Mouse (Mus musculus): ENCODE results near the gene Cryz. TPM values are rescaled to one million over a fixed set of nuclear protein-coding genes. Genes with fewer than 3 reads are reported as not detected.
"Not testable (repeated sequence)": the region's sequence is repeated elsewhere in the genome, so short reads cannot be mapped to it uniquely, and the experiment has no call there.

Gene Cryz
- polyA plus RNA-seq, 1 experiment from 2014 or later: 15.2 TPM

GRCm38 (mm10) chr3:154628284-154628683 is 31.8 kb downstream of the Cryz start:
- Histone ChIP-seq H3K27ac (no peak overlapping the region), H3K9me3 (no peaks in the 10 kb centered on the region), H3K4me1 (no peaks in the 10 kb centered on the region), H3K36me3 (no peaks in the 10 kb centered on the region), H3K27me3 (ENCODE audit: insufficient read depth, poor library complexity, severe bottlenecking) (no peaks in the 10 kb centered on the region), H3K4me3 (no peak overlapping the region)
- DNase-seq (ENCODE audit: low spot score): no peak

GRCm38 (mm10) chr3:154631281-154631680 is 34.8 kb downstream of the Cryz start:
- not testable (repeated sequence) for H3K9me3 ChIP-seq; H3K27ac ChIP-seq; H3K27me3 ChIP-seq (ENCODE audit: insufficient read depth, poor library complexity, severe bottlenecking); H3K4me1 ChIP-seq; H3K4me3 ChIP-seq; H3K36me3 ChIP-seq; DNase-seq (ENCODE audit: low spot score)
- WGBS: 78% methylated on average over 2 of the region's 2 CpGs

DNA sequence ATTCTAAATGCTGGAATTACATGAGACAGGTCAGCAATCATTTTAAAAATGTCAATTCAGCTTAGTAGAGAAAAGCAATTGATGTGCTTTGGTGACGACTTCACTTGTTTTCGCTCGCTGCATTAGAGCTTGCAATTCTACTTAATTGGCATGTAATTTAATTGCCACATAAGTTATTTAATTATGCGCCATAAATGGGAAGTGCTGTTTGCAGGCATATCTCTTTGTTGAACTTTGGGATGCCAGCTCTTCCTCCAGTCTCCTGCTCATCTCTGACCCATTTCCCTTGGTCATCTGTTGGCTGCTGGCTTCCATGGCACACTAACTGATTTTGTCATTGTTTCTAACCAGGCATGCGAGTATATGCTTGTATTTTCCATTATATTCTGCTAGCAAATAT is 36.6 kb downstream of the Cryz start:
- H3K27me3 ChIP-seq (ENCODE audit: insufficient read depth, poor library complexity, severe bottlenecking): no peaks in the 10 kb centered on the region
- WGBS: 84% methylated on average over 5 of the region's 5 CpGs
- no peak overlapping the region for H3K4me3 ChIP-seq
- no peaks in the 10 kb centered on the region for H3K4me1 ChIP-seq
- DNase-seq (ENCODE audit: low spot score): no peak
- no peak overlapping the region for H3K27ac ChIP-seq
- no peaks in the 10 kb centered on the region for H3K9me3 ChIP-seq
- H3K36me3 ChIP-seq: no peaks in the 10 kb centered on the region

DNA sequence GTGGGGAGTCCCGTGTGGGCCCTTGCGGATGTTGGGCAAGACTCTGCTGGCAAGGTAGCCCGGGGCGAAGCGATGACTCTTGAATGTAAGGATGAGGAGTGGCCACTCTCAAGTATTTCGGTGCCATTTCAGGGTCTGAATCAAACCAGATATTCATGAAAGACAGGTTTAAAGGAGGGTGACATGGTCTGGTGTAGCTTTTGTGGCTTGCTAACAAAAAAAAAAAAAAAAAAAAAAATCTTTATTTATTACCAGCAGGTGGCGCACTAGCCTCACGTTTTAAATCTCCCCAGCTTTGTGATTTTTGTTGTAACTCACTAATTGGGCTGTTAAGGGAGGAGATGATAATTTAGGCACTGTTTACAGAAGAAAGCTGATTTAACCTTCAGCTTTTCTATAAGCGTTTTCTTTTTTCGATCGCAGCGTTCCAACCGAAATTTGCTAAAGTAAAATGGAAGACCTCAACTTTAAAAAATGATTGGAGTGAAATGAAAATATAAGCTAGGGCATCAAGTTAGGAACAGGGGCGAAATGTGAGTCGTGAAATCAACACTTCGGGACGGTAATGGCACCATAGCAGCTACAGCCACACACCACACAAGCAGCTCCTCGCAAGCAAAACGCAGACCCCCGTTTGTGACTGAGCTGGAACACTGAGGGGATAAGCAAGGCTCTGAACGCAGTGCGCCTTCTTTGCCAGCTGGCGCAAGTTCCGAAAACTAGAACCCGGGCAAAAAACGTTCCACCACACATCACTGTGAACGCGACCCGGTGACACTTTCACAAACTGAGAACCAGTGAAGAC is 50.3 kb downstream of the Cryz start:
- Histone ChIP-seq H3K27me3 (ENCODE audit: insufficient read depth, poor library complexity, severe bottlenecking) (peaks cover 29% of the 10 kb centered on the region), H3K4me1 (no peaks in the 10 kb centered on the region), H3K4me3 (peak overlapping the region; percentile 28; the same call in 1 of the 2 replicates), H3K27ac (no peak overlapping the region), H3K36me3 (no peaks in the 10 kb centered on the region), H3K9me3 (no peaks in the 10 kb centered on the region)
- 55% methylated on average over 29 of the region's 29 CpGs for WGBS
- DNase-seq (ENCODE audit: low spot score): no peak

GRCm38 (mm10) chr3:154647443-154647780 is 50.9 kb downstream of the Cryz start:
- Histone ChIP-seq H3K27me3 (ENCODE audit: insufficient read depth, poor library complexity, severe bottlenecking) (peaks cover 34% of the 10 kb centered on the region), H3K4me1 (no peaks in the 10 kb centered on the region), H3K27ac (no peak overlapping the region), H3K4me3 (peak overlapping the region; percentile 28; the same call in 1 of the 2 replicates), H3K9me3 (no peaks in the 10 kb centered on the region), H3K36me3 (no peaks in the 10 kb centered on the region)
- no peak for DNase-seq (ENCODE audit: low spot score)
- 60% methylated on average over 7 of the region's 7 CpGs for WGBS

DNA sequence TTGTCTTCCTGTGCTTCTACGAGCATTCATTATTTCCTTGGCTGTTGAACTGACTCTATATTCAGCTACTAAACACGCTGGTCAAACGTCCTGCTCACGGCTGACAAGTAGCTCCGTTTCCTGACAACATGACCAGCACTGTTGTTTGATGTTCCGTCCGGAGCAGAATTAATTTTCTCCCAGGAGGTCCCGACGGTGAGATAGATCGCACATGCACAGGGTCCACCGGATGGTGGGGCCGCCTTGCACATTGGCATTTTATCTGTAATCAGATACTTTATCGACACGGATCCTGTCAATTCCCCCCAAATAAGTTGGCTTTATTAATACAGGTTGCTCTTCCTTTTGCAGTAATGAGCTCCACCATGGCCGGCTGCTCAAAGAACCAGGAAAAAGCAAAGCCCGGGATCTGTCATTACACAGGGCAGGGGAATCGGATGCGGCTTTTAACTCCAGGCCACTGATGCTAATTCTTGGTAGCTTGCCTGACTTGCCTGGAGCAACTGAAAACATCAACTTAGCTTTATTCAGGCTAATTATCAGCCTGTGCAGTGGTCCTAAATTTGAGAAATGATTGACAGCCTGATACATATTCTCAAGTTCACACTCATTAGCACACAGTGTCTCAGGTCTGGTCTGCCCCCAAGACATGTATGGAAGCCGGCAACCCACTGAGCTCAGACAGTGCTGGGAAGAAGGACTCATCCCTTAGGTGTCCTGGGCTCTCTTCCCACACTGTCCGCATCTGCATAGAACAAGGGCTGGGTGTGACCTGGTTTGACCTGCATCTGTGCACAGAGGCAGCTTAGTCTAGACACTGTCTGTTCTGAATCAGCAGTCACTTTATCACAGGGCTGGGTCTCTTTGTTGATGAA is 53.1 kb downstream of the Cryz start:
- Histone ChIP-seq H3K36me3 (no peaks in the 10 kb centered on the region), H3K4me1 (peaks cover 4% of the 10 kb centered on the region; the same call in 1 of the 2 replicates), H3K4me3 (no peak overlapping the region), H3K27me3 (ENCODE audit: insufficient read depth, poor library complexity, severe bottlenecking) (peaks cover 50% of the 10 kb centered on the region), H3K27ac (no peak overlapping the region), H3K9me3 (no peaks in the 10 kb centered on the region)
- 77% methylated on average over 20 of the region's 20 CpGs for WGBS
- DNase-seq (ENCODE audit: low spot score): no peak

DNA sequence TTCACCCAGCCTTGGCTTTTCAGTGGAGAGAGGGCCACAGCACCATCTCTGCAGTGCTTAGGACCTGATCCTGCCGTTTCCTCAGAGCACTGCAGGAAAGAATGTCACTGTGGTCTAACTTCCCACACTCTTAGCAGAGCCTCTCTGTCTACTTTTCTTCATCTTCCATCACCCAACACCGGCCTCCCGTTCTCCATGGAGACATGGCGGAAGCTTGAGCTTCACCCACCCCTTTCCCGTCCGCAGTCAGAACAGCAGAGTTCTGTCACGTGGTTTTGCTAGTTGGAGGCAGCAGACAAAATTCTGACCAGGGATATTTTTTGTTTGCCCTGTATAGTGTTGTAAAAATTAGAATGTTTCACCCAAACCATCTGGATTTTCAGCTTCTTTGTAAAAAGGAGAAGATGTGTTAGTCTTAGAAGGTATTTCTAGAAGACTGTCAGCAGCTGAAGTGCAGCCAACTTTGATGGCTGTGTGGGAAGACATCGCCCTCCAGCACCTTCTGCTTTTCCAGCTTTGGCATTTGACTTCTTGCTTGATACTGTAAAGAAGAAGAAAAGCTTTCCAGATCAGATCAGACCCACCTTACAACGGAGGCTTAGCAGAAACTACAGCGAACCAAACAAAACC is 54.8 kb downstream of the Cryz start:
- WGBS: 79% methylated on average over 10 of the region's 10 CpGs
- Histone ChIP-seq H3K4me1 (peaks cover 9% of the 10 kb centered on the region; the same call in 1 of the 2 replicates), H3K27ac (no peak overlapping the region), H3K27me3 (ENCODE audit: insufficient read depth, poor library complexity, severe bottlenecking) (peaks cover 62% of the 10 kb centered on the region), H3K36me3 (no peaks in the 10 kb centered on the region), H3K4me3 (no peak overlapping the region), H3K9me3 (no peaks in the 10 kb centered on the region)
- no peak for DNase-seq (ENCODE audit: low spot score)

GRCm38 (mm10) chr3:154652581-154653420 is 56.3 kb downstream of the Cryz start:
- H3K4me3 ChIP-seq: no peak overlapping the region
- peaks cover 67% of the 10 kb centered on the region for H3K27me3 ChIP-seq (ENCODE audit: insufficient read depth, poor library complexity, severe bottlenecking)
- H3K4me1 ChIP-seq: peaks cover 9% of the 10 kb centered on the region; the same call in 1 of the 2 replicates
- H3K9me3 ChIP-seq: no peaks in the 10 kb centered on the region
- WGBS: 47% methylated on average over 24 of the region's 24 CpGs
- no peaks in the 10 kb centered on the region for H3K36me3 ChIP-seq
- no peak for DNase-seq (ENCODE audit: low spot score)
- no peak overlapping the region for H3K27ac ChIP-seq

- Histone ChIP-seq H3K4me1 (peaks cover 13% of the 10 kb centered on the region; the same call in 1 of the 2 replicates), H3K4me3 (no peak overlapping the region), H3K36me3 (no peaks in the 10 kb centered on the region), H3K27ac (no peak overlapping the region), H3K27me3 (ENCODE audit: insufficient read depth, poor library complexity, severe bottlenecking) (peaks cover 61% of the 10 kb centered on the region), H3K9me3 (no peaks in the 10 kb centered on the region)
- no peak for DNase-seq (ENCODE audit: low spot score)
- 72% methylated on average over 5 of the region's 5 CpGs for WGBS
These were observed 56.9 kb downstream of the Cryz start for GRCm38 (mm10) chr3:154653454-154653853.

GRCm38 (mm10) chr3:154654284-154654683 is 57.8 kb downstream of the Cryz start:
- DNase-seq (ENCODE audit: low spot score): no peak
- H3K4me3 ChIP-seq: no peak overlapping the region
- 59% methylated on average over 6 of the region's 6 CpGs for WGBS
- peaks cover 13% of the 10 kb centered on the region; the same call in 1 of the 2 replicates for H3K4me1 ChIP-seq
- H3K36me3 ChIP-seq: no peaks in the 10 kb centered on the region
- peaks cover 62% of the 10 kb centered on the region for H3K27me3 ChIP-seq (ENCODE audit: insufficient read depth, poor library complexity, severe bottlenecking)
- no peak overlapping the region for H3K27ac ChIP-seq
- no peaks in the 10 kb centered on the region for H3K9me3 ChIP-seq

- H3K4me1 ChIP-seq: peaks cover 13% of the 10 kb centered on the region; the same call in 1 of the 2 replicates
- 42% methylated on average over 12 of the region's 12 CpGs for WGBS
- H3K9me3 ChIP-seq: no peaks in the 10 kb centered on the region
- peaks cover 58% of the 10 kb centered on the region for H3K27me3 ChIP-seq (ENCODE audit: insufficient read depth, poor library complexity, severe bottlenecking)
- H3K27ac ChIP-seq: no peak overlapping the region
- H3K36me3 ChIP-seq: no peaks in the 10 kb centered on the region
- no peak for DNase-seq (ENCODE audit: low spot score)
- H3K4me3 ChIP-seq: no peak overlapping the region
These were observed 58.4 kb downstream of the Cryz start for GRCm38 (mm10) chr3:154654901-154655300.

- WGBS: 87% methylated on average over 5 of the region's 5 CpGs
- H3K9me3 ChIP-seq: no peaks in the 10 kb centered on the region
These were observed 59.2 kb downstream of the Cryz start for GRCm38 (mm10) chr3:154655711-154656110.

More at GRCm38 (mm10) chr3:154655711-154656110, 59.2 kb downstream of the Cryz start:
- Histone ChIP-seq H3K27ac (no peak overlapping the region), H3K27me3 (ENCODE audit: insufficient read depth, poor library complexity, severe bottlenecking) (peaks cover 54% of the 10 kb centered on the region), H3K4me3 (no peak overlapping the region), H3K4me1 (peaks cover 13% of the 10 kb centered on the region; the same call in 1 of the 2 replicates), H3K36me3 (no peaks in the 10 kb centered on the region)
- DNase-seq (ENCODE audit: low spot score): no peak

Measured in heart, embryonic 10.5 days (tissue).